Mouse (Mus musculus) left cerebral cortex, postnatal 14 days (tissue): Measurements from ENCODE around the gene Kpna2. TPM values are rescaled to one million over a fixed set of nuclear protein-coding genes. Genes with fewer than 3 reads are reported as not detected.
A peak's percentile ranks its signal among the peaks of the same experiment; 100 is the strongest.

Source experiments
- DNase-seq, 2 experiments: peaks; one replicate each; pipeline ENCODE4 v3.0.0; 2021 to 2022; ENCODE audit warnings: low spot score in 2 of 2, mixed read lengths in 1 of 2
- intact Hi-C: fragments of 180-260 bp; cut with DNase I; formaldehyde crosslinking; loops from one replicate; pipeline ENCODE4 v1.15.1; 2025
- total RNA-seq, 2 experiments: library from RNA; stranded (reverse); gene quantifications; 2 replicates each; pipeline ENCODE4 v1.2.3; 2021

Gene Kpna2
- total RNA-seq, 2 experiments from 2014 or later: 29.9 to 37.7 TPM

DNA sequence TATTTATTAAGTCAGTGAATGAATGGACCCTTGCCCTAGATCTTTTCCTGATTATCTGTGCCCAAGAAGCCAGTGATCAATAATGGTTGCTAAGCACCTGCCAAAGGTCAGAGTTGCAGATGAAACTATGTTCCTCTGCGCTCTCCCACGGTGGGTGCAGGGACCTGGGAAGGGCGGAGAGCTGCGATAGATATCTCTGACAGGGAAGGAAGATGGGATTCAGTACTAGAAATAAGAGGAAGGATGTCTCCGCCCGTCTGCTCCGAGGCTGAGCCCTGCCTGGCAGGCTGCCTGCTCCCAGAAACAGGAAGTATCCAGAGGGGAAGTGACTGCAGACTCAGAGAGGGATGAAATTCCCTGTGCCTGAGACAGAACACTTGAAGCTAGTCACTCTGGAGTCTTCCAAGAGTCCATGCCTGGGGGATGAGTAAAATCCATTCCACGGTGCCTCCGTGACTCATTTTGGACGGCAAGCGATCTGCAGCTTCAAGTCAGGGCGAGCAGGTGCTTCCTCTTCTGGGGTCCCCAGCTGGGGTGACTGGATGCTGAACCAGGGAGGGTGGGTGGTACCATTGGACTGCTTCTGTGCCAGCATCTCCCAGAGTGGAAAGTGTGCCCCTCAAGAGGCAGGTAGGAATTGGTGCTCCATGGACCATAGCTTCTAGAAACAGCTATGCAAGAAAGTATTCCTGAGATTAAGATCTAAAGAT lies 41.9 kb downstream of the Kpna2 start:
- intact Hi-C loops: no loop called here
- DNase-seq: peak; percentile 9 to 27

DNA sequence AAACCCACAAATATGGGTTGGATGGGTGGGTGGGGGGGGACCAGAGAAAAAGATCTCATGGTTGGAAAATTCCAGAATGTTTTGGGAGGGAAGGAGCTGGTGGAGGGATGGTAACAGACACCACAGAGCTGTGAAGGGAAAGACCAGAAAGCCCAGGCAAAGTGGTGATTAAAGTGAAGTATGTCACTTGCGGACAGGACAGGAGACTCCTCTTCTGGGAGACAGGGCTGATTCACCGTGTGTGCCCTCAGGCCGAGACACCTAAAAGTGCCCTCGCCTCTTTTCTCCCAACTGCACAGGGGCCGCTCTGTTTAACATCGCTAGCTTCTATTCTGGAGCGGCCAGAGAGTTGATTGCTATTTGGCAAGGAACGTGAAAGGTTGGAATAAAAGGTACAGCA lies 44.8 kb downstream of the Kpna2 start:
- intact Hi-C loops: no loop called here
- DNase-seq: no peak

DNA sequence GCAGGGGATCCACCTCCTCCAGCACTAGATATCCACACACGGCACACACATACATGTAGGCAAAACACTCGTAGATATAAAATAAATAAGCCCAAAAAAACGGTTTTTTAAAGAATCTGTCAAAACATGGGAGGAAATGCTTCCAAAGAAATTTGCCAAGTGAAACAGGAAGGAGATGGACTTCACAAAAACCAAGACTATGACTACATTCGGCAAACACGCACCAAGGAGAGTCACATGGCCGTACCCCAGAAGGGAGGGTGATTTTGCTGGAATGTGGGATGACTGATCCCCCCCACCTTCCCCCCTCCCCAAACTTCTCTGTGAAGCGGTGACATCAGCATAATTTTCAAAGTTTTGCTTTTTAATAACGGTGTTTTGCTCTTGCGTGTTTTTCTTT lies 45.2 kb downstream of the Kpna2 start:
- intact Hi-C loops: no loop called here
- no peak for DNase-seq

Other genes starting within 250 kb of the Kpna2 start
- 10 to 100 TPM; 19.2 to 21.7 TPM for gene Pecam1, start 248.9 kb downstream of the Kpna2 start, total RNA-seq
- under 1 TPM in 1 of 2 experiments, not detected in 1; 0.21 TPM for gene Milr1, start 248.3 kb downstream of the Kpna2 start, total RNA-seq
- gene Polg2, start 220.0 kb downstream of the Kpna2 start, total RNA-seq: 1 to 10 TPM; 3.6 to 4.3 TPM
- 100 to 1,000 TPM; 574 to 616 TPM for gene Ddx5, start 210.4 kb downstream of the Kpna2 start, total RNA-seq
- gene Cep95, start 210.3 kb downstream of the Kpna2 start, total RNA-seq: 10 to 100 TPM in 1 of 2 experiments, 1 to 10 TPM in 1; 8.3 to 12.0 TPM
- 10 to 100 TPM; 24.6 to 28.1 TPM for gene Smurf2, start 78.8 kb downstream of the Kpna2 start, total RNA-seq
- 1 to 10 TPM; 2.7 to 3.8 TPM for gene 1810010H24Rik, start 26.1 kb upstream of the Kpna2 start, total RNA-seq
- 10 to 100 TPM; 57.9 to 59.8 TPM for gene Bptf, start 132.6 kb upstream of the Kpna2 start, total RNA-seq
- gene Nol11, start 189.8 kb upstream of the Kpna2 start, total RNA-seq: 10 to 100 TPM; 24.8 to 25.6 TPM